Mouse (Mus musculus) intestine, embryonic 16.5 days (tissue): ENCODE measurements at regions not wholly inside any gene's neighbourhood (a gene's known extent, or its start where the extent isn't known, plus 50 kb on each side); places are given as distances from the start of the nearest gene placed in this dataset.
"Not testable (repeated sequence)": the region's sequence is repeated elsewhere in the genome, so short reads cannot be mapped to it uniquely, and the experiment has no call there.

Experiments
- ATAC-seq: fragments of 200-750 bp; cut with Nextera tagmentation; 2 replicates; pipeline ENCODE4 v1.8.0; 2017; ENCODE audit warnings: moderate TSS enrichment, moderate library complexity
- H3K27ac ChIP-seq: fragments of 300-500 bp; sonication (generic); 2 replicates; pipeline ENCODE4 v1.5.1; 2014; ENCODE audit warnings: mild to moderate bottlenecking, low read length
- H3K27me3 ChIP-seq: fragments of 300-500 bp; sonication (generic); replicated peaks from 2 replicates; pipeline ENCODE4 v1.6.1; 2014; ENCODE audit warnings: low read length, control low read depth, mixed read lengths; ENCODE audit not compliant: control insufficient read depth, insufficient read depth
- H3K36me3 ChIP-seq: fragments of 300-500 bp; sonication (generic); 2 replicates; pipeline ENCODE4 v1.6.1; 2014; ENCODE audit warnings: low read length, control low read depth; ENCODE audit not compliant: control insufficient read depth, insufficient read depth
- H3K4me1 ChIP-seq: fragments of 300-500 bp; sonication (generic); 2 replicates; pipeline ENCODE4 v1.6.1; 2014; ENCODE audit warnings: low read length, control low read depth, mixed read lengths; ENCODE audit not compliant: control insufficient read depth, insufficient read depth
- H3K4me2 ChIP-seq: fragments of 300-500 bp; sonication (generic); 2 replicates; pipeline ENCODE4 v1.6.1; 2014; ENCODE audit warnings: low read depth, low read length, control low read depth
- H3K4me3 ChIP-seq: fragments of 300-500 bp; sonication (generic); 2 replicates; pipeline ENCODE4 v1.5.1; 2014; ENCODE audit warnings: mild to moderate bottlenecking, low read length
- H3K9ac ChIP-seq: fragments of 300-500 bp; sonication (generic); 2 replicates; pipeline ENCODE4 v1.6.1; 2014; ENCODE audit warnings: low read depth, low read length
- H3K9me3 ChIP-seq: fragments of 300-500 bp; sonication (generic); 2 replicates; pipeline ENCODE4 v1.6.1; 2016; ENCODE audit warnings: low read length, control low read depth; ENCODE audit not compliant: control insufficient read depth
- WGBS: fragments of 180-500 bp; shearing (Covaris S2); extraction: QIAGEN DNeasy Blood & Tissue Kit; methylation state at CpG from one replicate; pipeline ENCODE4 v1.1.7; 2014; 5-methylcytosine and 5-hydroxymethylcytosine counted together

DNA sequence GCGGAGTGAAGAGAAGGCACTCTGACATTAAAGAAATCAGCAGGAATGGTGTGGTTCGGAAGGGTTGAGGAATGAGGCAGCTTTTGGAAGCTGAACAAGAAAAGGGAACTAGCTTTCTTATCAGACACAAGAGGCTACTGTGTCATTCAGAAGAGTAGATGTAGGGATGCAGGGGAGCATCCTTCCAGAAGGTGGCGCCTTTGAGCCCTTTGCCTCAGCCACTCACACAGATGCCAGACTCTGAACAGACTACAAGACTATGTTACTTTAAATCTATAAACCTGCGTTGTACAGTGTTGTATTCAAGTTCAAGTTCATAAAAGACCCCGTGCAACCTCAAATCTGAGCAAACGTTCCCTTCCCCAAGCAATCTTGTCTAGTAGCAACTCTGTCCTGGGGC is 128.9 kb downstream of the Kap start:
- H3K4me3 ChIP-seq, H3K27ac ChIP-seq, H3K9ac ChIP-seq, H3K36me3 ChIP-seq, H3K9me3 ChIP-seq, H3K27me3 ChIP-seq, H3K4me1 ChIP-seq, H3K4me2 ChIP-seq, ATAC-seq: not testable (repeated sequence)
- WGBS: 66% methylated on average over 6 of the region's 6 CpGs

DNA sequence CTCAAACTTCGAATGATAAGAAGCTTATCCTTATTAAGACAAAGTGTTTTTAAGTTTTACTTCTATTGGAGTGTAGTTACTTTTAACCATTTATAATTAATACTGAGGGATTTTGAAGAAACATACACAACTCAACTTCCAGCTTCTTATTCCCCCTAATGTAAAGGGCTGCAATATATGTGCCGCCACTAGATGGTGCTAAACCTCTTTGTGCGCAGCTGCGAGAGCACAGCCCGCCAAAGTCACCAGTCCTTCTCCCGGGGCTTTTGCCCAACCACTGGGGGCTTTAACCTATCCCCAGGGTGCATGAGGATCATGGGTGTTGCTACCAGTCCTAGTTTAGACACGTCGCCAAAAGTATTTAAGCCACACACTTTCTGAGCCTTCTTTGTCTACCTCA is 146.8 kb downstream of the Kap start:
- H3K27me3 ChIP-seq, H3K9ac ChIP-seq, H3K9me3 ChIP-seq, H3K27ac ChIP-seq, H3K4me1 ChIP-seq, H3K36me3 ChIP-seq: not testable (repeated sequence)
- ATAC-seq: peak; percentile 66; the same call in 1 of the 2 replicates
- Histone ChIP-seq H3K4me2 (peak overlapping the region; percentile 32; the same call in 1 of the 2 replicates), H3K4me3 (peak overlapping the region; percentile 16; the same call in 1 of the 2 replicates)
- 2% methylated on average over 8 of the region's 8 CpGs for WGBS

DNA sequence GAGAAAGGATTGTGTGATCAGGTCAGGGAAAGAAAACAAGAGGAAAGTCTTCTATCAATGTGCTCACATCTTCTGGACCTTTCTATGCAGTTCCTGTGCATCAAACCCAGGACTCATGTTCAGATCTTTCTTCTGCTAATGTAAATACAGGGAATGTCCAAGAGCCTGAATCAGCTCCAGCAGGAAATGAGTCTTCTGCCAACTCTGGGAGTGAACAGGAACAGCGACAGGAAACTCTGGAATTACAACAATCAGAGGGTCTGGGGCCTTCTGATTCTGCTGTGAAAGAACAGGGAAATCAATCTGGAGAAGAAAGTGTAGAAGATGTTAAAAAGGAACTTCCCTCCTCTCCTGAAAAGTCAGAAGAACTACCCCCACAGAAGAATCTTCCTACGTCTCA is 151.9 kb downstream of the Kap start:
- Histone ChIP-seq H3K4me1 (no peaks in the 10 kb centered on the region), H3K27me3 (no peaks in the 10 kb centered on the region), H3K9me3 (no peaks in the 10 kb centered on the region), H3K36me3 (no peaks in the 10 kb centered on the region), H3K9ac (no peak overlapping the region), H3K4me2 (no peak overlapping the region), H3K4me3 (no peak overlapping the region), H3K27ac (no peak overlapping the region)
- no peak for ATAC-seq
- WGBS: 38% methylated on average over 2 of the region's 2 CpGs
